Mouse (Mus musculus) ovary, postnatal 14 days (tissue): ENCODE measurements around the gene Slx1b.
"Not testable (repeated sequence)": the region's sequence is repeated elsewhere in the genome, so short reads cannot be mapped to it uniquely, and the experiment has no call there.

Experiments used
- DNase-seq: peaks from one replicate; pipeline ENCODE4 v3.0.0; 2022; ENCODE audit warnings: low spot score

Slx1b gene

DNA sequence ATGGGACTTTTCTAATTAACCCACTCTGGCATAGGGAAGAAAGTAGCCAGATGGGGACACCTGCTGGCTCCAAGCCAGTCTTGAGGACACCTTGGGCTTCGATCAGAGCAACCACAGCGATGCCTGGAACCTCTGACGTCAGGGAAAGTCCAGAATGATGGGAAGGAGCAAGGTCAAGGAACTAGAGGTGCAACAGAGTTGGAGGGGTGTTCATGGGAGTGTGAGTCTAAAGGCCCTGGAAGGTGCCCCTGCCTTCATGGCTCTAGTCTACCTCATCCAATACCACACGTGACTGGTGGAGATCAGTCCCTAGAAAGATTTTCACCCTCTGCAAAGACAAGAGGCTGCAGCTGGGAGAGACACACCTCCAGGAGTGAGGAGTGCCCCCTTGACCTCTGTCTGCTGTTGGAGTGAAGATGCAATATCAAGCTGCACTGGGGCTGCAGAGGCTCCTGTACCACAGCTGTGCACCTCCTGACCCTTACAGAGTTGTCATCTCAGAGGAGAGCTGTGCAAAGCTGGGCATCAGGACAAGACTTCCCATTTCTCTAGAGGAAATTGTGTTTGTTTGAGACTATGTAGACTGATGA is 18.9 kb downstream of the Slx1b start:
- DNase-seq, result no peak

DNA sequence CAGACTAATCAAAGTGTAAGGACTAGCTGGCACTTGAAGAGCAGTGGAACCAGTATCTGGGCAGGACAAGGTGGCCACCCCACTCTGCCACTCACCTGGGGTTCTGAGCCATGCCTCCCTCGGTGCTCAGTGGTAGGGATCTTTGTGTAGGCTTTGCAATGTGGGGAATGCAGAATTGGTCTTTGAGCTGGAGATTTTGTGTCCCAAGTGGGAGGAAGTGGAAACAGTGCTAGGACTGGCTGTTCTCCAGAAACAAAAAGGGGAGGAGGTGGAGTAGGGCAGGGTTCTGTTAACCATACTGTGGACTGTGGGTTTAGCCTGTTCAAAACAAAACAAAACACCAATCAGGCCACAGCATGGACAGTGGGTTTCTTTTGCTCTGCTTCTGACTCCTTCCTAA is 19.4 kb downstream of the Slx1b start, which contains the start of gene Sult1a1:
Gene Sult1a1, minus strand, starts transcription at position 226 of the 400 bp plus-strand sequence.
- no peak for DNase-seq

DNA sequence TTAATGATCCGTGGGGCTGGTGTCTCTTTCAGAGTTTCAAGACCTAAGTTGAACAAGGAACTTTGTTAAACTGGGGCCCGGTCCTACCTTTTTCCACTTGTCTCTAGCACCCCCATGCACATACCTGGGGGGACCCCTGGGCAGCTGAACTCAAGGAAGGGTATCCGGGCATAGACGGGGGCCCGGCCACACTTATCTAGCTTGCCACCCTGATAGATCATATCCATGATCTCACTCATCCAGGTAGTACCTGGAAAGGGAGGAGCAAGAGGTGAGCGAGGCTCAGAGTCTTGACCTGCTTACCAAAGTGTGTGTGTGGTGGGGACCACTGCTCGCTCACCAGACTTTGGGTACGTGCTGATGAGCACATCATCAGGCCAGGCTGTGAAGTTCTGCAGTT is 20.5 kb downstream of the Slx1b start:
- DNase-seq, result no peak

DNA sequence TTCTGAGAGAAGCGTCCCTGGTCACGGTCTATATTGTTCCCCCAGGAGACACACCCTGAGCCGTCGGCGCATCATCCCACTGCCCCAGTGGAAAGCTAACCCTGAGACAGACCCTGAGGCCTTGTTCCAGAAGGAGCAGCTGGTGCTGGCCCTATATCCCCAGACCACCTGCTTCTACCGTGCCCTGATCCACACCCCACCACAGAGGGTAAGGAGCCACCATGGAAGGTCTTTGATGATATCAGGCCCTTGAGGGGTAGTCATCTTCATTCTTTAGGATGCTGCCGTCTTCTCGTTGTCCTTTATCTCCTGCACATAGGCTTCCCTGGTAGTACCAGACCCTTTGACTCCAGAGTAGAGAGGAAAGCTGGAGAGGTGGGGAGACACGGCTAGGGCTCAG is 23.5 kb downstream of the Slx1b start:
- no peak for DNase-seq

DNA sequence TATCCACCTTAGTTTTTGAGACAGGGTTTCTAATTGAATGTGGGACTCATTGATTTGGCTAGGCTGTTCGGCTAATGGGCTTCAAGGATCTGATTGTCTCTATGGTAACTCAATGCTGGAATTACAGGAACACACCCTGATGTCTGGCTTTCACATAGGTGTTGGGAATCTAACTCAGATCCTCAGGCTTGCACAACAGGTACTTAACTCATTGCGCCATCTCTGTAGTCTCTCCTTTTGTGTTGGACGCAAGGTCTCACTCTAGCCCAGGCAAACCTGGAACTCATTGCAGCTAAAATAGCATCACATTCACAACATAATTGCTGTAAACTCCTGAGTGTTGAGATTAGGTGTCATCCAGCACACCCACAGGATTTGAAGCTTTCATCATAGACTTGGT is 25.4 kb downstream of the Slx1b start:
- DNase-seq, result no peak

DNA sequence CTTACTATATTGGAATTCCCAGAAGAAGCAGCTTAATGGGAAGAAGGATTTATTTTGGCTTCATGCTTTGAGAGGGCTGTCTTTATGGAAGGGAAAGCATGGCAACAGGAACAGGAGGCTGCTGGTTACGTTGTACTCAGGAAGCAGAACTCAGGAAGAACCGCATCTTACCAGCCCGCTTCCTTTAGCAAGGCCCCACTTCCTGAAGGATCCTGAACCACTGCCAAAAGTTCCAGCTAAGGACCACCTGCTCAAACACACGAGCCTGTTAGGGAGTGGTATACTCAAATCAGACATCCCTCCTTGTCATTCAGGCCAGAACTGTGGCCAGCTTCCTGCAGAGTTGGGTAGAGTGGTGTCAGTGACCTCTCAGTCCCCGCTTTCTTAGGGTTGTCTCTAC is 27.1 kb downstream of the Slx1b start:
- no peak for DNase-seq

DNA sequence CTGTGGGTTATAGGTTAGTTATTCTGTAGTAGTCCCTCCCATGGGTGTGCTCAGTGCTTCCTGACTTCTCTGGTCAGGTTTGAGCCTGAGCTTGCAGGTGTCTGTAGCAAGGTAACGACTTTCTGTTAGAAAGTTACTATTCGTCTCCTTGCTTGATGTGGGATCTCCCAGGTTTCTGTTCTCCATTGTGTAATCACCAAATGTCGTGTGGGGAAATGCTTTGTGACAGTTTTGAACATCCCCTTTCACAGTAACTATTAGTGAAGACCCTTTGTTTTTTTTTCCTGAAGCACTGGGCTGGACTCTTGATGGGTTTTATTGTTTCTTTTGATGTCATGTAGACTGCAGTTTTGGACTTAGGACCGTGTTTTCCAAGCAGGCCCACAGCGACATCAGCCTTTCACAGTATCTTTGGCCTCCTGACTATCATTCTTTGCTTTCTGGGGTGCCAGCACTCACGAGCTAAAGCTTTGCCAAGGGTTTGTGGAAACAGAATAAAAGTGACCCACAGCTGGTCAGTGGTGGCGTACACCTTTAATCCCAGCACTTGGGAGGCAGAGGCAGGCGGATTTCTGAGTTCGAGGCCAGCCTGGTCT is 28.0 kb downstream of the Slx1b start:
- no peak for DNase-seq

DNA sequence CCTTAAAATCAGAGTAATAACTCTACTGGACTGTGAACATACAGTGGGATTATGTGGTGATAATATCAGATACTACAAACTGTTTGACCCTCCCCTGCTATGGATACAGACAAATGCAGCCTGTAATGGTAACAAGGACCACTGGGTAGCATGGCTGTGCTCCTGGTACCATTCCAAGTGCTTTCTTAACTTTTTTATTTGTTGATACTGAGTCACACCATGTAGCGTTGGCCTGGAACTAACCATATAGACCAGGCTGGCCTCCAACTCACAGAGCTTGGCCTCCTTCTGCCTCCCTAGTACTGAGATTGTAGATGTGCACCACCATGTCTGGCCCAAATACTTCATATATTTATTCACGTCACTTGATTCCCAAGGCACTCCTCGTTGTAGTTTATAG is 30.3 kb downstream of the Slx1b start:
- DNase-seq, result peak; percentile 18

DNA sequence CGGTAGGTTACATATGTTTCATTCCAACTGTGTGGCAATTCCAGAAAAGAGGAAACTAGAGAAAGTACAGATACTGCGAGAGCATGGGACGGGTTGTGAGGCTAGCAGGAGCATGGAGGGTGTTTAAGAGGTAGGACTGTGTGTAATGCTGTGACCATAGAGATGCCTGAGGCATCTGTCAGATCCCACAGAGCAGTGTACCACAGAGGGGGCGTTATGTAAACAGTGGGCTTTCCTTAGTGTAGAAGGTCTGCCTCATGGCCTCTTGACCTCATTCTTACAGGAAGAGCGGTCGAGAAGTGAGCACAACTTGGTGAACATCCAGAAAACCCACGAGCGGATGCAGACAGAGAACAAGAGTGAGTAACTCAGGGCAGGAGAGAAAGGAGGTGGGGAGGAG is 31.9 kb downstream of the Slx1b start:
- no peak for DNase-seq

DNA sequence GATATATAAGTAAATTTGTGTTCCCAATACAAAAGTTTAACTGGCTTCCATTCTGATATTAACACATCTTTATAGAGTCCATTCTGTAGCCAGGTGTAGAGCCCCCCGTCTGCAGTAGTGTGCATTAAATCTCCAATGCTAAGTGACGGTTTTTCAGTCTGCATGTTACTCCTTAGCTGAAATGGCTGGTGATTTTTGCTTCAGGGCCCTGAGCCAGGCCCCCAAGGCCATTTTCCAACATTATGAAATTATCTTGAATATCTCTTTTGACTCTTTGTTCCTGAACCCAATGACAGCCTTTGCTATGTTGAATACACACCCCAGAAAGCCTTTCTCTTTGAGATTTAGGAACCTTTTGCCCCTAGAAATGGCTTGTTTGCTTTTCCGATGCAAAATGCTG is 35.8 kb downstream of the Slx1b start:
- DNase-seq, result no peak

DNA sequence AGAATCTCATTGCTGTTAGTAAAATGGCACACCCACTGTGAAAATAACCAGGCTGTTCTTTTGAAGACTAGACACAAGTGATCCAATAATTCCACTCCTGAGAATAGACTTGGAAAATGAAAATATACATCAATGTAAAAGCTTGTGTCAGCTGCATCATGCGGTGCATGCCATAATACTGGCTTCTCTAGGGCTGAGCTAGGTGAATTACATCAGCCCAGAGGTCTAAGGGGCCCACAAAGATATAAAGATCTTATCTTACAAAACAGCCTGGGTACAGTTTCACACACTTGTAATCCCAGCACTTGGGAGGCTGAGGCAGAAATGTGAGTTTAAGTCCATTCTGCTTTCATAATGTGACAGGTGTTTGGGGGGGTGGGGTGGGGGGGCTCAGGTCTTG is 38.1 kb downstream of the Slx1b start:
- DNase-seq, result no peak

DNA sequence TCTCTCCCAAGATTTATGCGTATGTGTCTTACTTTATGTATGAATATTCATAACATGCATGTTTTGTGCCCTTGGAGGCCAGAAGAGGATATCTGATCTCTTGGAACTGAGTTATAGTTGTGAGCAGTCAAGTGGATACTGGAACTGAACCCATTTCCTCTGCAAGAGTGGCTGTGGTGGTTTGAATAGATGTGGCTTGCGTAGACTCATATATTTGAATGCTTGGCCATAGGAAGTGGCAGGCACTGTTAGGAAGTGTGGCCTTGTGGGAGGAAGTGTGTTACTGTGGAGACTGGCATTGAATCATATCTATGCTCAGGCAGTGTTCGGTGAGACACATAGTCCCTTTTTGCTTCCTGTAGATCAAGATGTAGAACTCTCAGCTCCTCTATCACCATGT is 39.9 kb downstream of the Slx1b start:
- DNase-seq, result no peak

DNA sequence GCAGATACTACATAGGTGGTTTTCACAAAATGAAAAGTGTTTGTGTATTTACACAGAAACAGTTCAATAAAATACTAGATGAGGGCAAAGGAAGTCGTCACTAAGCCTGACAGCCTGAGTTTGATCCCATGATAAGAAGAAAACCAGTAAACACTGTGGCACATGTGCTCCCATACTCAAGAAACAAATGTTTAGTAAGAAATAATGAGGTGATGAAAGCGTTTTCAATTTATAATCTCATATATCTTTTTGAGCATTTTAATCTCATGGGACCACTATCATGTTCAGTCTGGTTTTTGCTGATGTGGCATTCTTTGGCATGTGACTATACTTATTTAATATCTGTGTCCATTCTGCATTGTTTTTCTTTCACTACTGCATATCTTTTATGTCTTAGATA is 41.6 kb downstream of the Slx1b start:
- no peak for DNase-seq

DNA sequence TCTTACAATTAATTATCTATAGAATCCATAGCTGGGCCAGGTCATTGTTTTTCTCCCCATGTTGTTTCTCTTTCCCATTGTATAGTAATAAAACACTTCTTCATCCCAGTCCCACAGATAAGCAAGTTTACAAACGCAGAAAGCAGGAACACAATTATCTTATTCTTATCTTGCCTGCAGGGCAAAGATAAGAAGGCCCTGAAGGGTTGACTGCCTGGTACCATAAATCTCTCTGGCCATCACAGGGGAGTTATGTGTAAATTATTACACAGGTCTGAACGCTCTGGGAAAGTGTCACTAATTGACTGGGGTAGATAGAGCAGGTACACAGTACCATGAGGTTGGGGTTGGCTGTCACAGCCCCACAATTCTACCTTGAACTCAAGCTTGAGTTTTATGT is 44.7 kb downstream of the Slx1b start:
- no peak for DNase-seq

DNA sequence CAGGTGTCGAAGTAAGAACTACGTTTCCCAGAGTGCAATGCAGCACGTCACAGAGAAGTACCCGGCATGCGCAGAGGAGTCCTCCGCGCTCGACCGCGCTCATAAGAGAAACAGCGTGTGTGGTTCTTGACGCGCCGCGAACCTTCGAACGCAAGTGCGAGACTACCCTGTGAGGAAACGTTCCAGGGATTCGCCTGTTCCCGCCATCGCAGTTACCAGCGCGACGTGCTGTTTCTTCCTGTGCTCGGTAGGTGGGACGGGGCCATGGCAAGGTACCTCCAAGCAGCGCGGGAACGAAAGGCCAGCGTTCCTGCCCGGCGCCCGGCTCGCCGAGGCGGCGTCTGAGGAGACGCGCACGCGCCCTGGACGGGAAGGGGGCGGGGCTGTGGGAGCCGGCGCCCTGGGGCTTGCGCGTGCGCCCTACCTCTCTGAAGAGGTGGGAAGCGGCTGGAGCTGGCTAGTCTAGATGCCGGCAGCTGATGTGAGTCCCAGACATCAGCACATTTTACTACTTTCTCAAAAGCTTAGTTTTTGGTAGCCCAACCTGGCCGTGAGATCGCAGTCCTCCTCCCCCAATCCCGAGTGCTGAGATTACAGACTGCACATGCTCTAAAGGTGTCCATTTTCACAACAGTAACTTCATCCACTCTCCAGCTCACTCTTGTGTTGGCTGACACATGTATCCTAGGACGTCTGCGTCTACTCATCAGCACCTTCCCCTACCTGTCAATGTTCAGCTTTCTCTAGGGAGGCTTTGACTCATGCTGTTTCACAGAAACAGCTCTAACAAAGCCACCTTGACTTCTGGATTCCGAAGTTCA is 46.1 kb downstream of the Slx1b start, which contains the start of gene Sgf29:
Gene Sgf29, plus strand, starts transcription at position 79 of the 821 bp plus-strand sequence.
- DNase-seq, result peak; percentile 91

DNA sequence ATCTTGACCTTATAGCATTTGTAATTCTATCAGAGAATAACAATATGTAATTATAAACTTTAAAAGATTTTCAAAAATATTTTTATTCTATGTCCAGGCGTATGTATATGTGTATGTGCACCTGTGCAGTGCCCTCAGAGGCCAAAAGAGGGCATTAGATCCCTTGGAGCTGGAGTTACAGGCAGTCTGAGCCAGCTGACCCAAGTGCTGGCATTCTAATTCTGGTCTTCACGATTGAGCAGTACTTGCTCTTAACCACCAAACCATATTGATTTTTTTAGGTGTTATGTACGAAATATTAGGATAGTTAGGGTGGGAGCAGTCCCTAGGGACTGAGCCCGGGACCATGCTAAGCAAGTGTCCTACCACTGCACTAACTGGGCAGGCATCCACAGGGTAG is 47.1 kb downstream of the Slx1b start:
- no peak for DNase-seq

DNA sequence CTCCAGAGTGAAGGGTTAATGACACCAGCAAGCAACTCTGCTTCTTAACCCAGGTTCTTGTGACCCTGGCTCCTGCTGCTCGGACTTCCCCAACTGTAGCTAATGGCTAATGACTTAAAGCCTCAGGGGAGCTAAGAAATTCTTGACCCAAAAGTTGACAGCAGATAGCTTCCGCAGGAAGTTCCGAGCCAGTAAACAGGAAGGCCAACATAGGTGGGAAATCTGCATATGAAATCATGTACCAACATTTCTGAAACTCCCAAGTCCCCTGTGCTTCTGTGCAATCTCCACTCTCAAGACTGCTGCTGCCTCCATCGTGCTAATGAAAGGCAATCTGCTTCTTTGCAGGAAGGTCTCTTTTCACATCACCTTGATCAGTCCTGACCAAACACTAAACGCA is 49.9 kb downstream of the Slx1b start:
- DNase-seq, result no peak

DNA sequence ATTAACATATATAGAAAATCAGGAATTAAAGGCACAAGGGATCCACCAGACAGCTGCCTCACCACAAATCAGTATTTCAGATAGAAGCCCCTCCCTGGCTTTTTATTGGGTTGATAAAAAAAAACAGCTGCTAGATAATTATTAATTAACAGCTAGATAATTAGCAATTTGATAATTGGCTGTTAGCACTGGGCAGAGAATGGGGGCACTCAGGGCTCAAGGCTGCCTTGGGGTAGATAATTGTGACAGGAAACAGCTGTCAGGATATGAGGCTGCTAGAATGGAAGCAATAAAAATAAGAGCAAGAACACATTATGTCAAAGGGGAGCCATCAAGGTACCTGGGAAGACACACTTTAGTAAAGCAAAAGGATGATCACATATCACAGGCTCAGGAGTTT is 50.7 kb downstream of the Slx1b start:
- no peak for DNase-seq

DNA sequence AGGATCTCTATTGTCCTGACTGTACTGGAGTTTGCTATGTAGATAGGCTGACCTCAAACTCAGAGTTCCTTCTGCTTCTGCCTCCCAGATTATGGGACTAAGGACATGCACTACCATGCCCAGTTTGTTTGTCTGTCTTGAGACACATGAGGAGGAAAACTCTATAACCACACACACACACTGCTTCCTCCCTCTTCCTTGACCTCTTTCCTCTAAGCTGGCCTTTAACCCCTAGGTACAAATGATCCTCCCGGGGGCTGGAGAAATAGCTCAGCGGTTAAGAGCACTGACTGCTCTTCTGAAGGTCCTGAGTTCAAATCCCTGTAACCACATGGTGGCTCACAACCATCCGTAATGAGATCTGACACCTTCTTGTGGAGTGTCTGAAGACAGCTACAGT is 51.2 kb downstream of the Slx1b start:
- no peak for DNase-seq

DNA sequence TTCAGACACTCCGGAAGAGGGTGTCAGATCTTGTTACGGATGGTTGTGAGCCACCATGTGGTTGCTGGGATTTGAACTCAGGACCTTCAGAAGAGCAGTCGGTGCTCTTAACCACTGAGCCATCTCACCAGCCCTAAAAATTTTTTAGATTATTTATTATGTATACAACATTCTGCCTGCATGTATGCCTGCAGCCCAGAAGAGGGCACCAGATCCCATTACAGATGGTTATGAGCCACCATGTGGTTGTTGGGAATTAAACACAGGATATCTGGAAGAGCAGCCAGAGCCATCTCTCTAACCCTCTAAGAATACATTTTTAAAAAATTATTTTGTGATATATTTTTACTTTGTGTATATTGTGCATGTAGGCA is 52.4 kb downstream of the Slx1b start:
- not testable (repeated sequence) for DNase-seq

DNA sequence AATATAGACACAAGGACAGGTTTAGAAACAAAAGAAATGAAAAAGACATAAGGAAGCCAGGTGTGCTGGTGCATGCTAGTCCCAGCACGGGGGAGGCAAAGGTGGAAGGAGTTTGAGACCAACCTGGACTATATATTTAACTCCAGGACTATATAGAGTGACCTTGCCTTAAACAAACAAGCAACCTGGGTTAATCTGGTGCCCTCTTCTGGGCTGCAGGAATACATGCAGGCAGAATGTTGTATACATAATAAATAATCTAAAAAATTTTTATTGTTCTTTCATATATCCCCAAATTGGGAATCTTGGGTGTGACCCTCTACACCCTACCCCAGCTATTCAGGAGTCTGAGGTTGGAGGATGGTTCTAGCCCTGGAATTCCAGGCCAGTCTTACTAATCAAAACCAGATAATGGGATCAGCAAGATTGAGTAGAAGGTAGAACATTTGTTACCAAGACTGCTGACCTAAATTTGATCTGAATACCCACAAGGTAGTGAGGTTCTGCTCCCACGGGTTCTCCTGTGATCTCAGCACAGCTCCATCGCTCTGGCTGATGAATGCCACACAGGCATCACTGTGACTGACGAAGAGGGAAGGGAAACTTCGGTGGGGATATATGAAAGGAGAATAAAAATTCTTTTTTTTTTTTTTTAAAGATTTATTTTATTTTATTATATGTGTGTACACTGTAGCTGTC is 52.9 kb downstream of the Slx1b start:
- no peak for DNase-seq
